Mouse (Mus musculus) thymus, postnatal 4 days (tissue): ENCODE measurements around the gene Cd244a.

ENCODE experiments used
- DNase-seq: peaks from one replicate; pipeline ENCODE4 v3.0.0; 2021

Cd244a gene

DNA sequence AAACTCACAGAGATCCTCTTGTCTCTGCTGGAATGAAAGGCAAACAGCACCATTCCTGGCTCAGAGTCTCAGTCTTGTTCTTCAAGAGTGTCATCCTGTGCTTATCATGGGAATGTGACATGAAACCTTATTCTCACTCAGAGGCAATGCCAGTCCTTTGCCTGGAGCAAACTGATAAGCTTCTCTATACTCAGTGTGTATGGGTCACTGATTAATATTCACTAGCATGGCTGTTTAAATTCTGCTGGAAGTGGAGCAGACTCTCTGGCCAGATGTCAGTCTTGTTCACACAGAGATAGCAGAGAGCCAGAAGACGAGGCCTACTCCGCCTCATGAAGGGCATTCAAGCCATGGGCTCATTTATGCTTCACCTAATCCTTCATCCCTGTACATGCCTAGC lies 25.6 kb downstream of the Cd244a start:
- no peak for DNase-seq

DNA sequence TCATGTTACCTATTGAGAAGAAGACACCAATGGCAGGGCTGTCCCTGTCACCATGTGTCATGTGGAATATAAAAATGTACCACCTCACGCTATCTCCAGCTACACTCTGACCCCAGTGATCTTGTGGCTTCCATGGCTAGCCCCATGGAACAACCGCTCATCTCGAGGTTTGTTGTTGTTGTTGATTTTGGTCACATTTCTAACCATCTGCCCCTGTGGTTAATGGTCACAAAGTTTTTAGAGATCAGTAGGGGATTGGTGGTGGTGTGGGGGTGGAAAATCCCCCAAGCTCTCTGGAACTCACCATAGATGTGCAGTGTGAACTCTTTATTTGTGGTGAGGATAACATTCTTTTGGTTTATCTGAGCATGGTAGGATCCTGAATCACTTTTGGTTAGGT lies 45.7 kb downstream of the Cd244a start:
- no peak for DNase-seq

DNA sequence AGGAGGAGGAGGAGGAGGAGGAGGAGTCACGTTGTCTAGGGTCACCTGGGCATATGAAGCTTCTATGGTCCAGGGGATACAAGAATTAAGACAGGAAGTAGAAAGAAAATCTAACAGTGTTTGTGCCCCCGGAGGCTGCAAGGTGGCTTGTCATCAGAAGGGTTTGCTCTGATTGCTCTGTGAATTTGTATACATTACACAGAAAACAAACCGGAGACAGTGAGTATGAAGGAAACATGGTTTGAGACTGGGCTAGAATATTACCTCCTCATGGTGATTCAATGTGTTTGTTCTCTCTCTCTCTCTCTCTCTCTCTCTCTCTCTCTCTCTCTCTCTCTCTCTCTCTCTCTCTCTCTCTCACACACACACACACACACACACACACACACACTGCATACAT lies 47.7 kb downstream of the Cd244a start:
- no peak for DNase-seq

- peak; percentile 86 for DNase-seq
Measured at GRCm38 (mm10) chr1:171607176-171607575, 48.2 kb downstream of the Cd244a start, which contains the start of gene Ly9. Ly9 (minus strand) TSS chr1:171607410.

- peak; percentile 61 for DNase-seq
Measured at GRCm38 (mm10) chr1:171610026-171610425, 51.0 kb downstream of the Cd244a start.

- peak; percentile 71 for DNase-seq
Measured at GRCm38 (mm10) chr1:171610781-171611180, 51.8 kb downstream of the Cd244a start.

DNA sequence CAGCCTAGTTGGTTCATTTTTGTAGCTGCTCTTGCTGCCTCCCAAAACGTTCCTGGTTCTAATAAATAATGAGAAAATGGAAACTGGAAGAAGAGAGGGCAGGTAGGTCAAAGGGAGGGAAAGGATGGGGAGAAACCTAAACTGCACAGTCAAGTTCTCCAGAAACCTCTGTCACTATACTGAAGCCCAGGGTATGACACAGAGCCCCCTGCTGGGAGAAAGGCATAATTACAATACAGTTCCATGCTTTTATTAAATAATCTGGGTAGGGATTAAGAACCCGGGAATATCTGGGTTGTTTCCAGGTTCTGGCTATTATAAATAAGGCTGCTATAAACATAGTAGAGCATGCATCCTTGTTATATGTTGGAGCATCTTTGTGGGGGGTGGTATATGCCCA lies 55.0 kb downstream of the Cd244a start:
- DNase-seq, result no peak

DNA sequence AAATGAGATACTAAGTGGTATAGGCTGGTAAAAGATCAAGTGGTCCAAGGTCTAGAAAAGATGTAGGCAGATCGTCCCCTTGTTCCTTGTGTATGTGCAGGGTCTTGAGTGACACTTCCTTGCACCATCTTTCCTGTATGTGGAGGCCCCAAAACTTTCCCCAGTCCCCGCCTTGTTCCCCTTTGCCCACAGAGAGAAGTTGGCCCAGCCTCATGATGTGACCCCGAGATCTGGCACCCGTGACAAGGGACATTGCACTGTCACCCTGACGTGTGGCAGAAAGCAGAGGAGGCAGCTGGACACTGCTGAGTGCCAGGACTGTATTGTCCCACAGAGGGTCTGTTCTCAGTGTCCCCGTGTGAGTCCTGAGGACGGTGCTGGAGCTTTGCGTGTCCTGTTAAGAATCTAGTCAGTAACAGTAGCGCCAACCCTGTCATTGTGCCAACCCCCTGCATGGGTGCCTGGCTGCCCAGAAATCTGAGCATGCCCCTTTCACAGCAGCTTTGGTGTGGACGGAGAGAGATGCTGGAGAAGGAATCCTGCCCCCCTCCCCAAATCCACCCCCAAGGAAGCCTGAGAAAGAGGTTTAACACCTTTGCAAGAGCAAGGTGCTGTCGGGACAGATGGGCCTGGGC lies 58.0 kb downstream of the Cd244a start:
- DNase-seq, result no peak

DNA sequence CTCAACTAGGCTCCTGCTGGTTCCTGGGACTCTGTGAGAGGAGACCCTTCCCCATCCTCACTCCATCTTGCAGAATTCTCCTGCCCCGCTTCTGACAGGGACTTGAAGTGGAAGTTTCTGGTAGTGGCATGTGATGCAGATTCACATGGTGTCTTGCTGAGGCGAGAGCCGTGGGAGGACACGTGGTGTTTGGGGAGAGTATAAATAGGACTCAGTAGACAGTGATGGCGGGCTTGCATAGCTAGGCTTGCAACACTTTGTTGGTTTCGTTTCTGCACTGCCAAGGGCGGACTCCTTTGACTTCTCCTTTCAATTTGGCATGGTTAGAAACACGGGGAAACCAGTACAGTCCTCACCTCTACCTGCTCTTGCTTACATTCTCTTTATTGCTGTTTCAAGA lies 60.0 kb downstream of the Cd244a start:
- DNase-seq, result no peak

- DNase-seq, result no peak
Measured at GRCm38 (mm10) chr1:171619645-171620044, 60.7 kb downstream of the Cd244a start.

DNA sequence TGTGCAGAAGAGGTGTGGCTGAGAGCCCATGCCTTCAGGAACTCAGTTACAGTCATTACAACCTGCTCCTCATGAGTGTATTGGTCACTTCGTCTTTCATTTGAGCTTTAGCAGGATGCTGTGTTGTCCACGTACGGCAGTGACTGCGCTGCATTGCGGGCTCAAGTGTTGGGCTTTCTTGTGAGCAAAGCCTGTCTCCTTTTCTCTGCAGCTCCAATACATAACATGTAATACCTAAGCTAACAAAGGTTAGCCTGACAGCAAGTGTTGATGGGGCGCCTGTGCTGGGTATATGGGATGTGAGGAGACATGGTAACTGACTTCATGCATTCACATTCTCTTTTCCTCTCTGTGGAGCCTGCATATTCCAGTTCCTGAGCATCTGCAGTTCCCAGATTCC lies 61.1 kb downstream of the Cd244a start:
- no peak for DNase-seq

- DNase-seq, result no peak
Measured at GRCm38 (mm10) chr1:171627801-171628200, 68.8 kb downstream of the Cd244a start.

- no peak for DNase-seq
Measured at GRCm38 (mm10) chr1:171629168-171629567, 70.2 kb downstream of the Cd244a start.

- no peak for DNase-seq
Measured at GRCm38 (mm10) chr1:171630041-171630440, 71.0 kb downstream of the Cd244a start.

GRCm38 (mm10) chr1:171630912-171631311 lies 71.9 kb downstream of the Cd244a start:
- no peak for DNase-seq

DNA sequence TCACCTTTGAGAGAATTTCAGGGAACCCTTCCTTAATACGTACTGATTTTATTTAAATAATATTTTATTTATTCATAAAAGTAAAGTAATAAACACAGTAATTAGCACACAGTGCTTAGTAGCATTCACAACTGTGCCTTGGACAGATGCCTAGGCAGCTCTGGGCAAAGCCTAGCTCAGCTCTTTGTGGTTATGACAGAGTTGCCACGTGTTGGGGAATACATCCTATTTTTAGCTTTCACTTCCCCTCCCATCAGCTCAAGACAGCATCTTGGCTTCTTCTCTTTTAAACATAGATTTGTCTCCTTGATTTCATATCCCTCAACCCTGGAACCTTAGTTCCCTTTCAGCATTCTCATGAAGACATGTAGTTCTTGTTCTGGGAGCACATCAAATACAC lies 72.5 kb downstream of the Cd244a start:
- DNase-seq, result no peak

- no peak for DNase-seq
Measured at GRCm38 (mm10) chr1:171635696-171636095, 76.7 kb downstream of the Cd244a start.

DNA sequence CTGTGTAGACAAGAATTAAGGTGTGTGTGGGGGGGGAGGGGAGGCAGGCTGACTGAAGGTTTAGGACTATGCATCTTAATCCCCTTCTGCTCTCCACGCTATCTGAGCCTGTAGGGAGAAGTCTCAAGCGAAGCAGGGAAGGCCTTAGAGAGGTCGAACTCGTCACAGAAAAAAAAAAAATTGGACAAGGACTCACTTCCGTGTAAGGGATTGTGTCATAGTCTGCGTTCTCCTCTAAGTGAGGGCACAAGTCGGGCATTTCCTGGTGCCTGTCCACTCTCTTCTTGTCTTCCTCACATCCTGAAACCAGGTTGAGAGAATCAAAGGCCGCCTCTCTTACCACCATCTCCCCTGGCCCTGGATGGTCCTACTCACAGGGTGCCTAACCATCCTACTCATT lies 78.1 kb downstream of the Cd244a start:
- DNase-seq, result no peak

GRCm38 (mm10) chr1:171638686-171639085 lies 79.7 kb downstream of the Cd244a start:
- DNase-seq, result no peak

DNA sequence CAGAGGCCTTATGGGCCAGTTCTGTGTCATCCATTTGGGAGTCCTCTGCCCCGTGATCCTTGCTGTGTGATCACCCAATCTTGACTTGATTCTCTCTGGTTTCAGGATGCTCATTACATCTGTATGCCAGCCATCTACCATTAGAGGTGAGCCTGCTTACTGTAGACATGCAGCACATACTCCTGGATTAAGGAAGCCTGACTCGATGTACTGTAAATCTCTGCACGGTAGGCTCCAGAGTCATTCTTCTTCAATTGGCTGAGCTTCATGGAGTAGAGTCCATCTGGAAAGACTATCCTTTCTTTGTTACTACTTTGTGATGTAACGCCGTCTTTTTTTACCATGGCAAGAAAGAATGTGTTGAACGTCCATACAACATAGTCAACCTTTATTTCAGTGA lies 81.8 kb downstream of the Cd244a start:
- DNase-seq, result no peak

DNA sequence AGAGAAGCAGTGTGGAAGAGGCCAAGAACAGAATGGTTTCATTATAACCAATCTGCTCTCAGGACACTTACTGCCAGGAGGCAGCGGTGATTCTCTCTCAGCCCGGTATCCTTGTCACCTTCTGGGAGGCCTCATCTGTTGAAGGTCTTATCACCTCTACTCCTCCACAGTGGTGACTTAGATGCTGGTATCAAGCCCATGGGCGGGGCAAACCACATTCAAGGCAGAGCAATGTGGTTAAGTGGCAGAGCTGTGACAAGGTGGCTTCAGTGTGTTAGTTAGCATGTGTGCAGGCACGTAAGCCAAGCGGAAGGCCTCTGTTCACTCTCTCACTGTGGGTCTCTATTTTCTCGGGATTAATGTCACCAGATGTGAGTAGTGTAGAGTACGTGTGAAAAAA lies 84.6 kb downstream of the Cd244a start:
- peak; percentile 54 for DNase-seq

DNA sequence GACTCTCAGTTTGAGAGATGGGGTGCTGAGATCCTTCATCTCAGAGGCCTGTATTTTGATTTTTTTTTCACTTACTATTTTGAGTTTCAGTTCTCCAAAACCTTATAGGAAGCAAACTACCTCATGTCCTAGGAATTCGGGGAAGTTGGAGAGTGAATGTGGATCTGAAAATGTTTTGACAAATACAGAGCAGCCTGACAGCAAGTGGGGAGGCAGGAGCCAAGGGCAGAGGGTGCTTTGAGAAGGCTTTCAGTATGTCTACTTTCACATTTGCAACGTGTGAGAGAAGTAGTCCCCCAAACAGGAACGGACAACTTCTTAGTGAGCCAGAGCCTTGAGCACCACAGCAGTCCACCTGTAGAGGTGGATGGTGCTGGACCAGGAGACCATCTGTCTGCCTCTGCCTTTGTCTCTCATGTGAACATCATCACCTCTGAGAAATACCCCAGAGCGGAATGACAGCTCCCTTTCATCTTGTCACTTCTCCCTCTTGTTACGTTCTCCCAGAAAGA lies 87.5 kb downstream of the Cd244a start:
- no peak for DNase-seq

DNA sequence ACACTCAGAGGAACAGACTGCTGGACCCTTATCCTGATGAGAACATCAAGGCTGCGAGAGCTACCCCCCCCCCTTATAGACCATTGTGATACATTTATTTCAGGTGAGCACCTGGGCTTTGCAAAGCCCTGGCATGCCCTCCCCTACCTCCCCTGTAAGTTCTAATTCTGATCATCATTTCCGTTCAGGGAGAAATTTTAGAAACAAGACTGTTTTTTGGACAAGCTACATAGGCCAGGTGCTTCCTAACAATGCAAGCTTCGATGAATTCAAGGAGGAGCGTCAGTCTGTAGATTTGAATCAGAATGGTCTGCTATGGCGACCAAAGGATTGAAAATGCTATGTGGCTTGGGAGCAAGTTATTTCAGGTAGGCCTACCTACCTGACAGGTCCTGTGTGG lies 88.7 kb downstream of the Cd244a start:
- DNase-seq, result no peak

DNA sequence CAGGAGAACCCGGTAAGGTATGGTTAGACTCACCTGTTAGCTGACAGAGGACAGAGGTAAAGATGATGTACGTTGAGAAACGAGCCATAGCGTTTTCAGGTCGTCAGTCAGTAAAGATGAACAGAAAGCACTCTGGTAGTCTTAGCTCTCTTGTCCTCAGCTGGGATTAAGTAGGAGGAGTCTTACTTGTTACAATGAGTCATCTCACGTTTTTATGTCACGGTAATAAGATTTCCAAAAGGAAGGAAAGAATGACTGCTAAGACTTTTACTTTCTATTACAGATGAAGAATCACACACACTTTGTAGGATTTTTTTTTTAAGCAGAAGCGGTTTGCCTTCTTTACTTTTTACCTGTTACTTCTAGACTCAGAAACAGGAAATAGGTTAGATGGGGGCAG lies 89.8 kb downstream of the Cd244a start:
- no peak for DNase-seq

DNA sequence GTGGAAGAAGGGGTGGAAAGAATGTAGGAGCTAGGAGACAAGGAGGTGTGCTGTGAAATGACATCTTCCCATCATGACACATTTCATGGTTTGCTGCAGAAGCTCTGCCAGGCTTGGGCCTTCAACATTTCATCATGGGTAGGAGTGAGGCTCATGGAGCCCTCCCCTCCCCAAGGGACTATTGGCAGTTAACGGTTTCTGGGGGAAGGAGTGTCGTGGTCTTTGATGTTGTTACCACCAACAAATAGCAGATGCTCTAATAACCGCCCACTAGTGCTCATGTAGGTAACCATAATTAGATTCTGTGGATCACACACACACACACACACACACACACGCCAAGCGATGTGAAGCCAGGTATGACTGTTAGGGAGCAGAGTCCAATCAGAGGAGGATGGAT lies 93.7 kb downstream of the Cd244a start, which contains the start of gene Slamf7:
Gene Slamf7, minus strand, starts transcription at position 302 of the 400 bp plus-strand sequence.
- DNase-seq, result no peak
